ENCODE assay signal across 14 mouse cellular contexts in the genomic region with DNA sequence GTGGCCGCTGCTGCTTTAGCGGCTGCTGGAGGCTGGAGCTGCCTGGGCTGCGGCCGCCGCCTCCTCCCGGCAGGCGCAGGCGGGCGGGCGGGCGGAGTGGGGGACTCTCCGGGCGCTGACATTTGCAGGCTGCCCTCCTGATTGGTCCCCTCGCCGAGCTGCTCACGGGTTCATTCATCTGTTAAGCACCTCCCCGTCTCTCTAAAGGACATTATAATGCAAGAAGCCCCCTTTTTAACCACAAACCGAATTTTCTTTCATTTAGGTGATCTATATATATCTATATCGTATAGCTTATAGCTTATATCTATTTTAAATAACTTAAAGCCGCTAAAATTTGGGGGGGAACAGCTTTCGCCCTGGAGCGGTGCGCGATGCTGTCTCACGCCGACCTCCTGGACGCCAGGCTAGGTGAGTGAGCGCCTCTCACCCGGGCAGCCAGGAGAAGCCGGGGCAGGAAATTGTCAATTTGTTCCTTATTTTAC. TPM values are rescaled to one million over a fixed set of nuclear protein-coding genes. Genes with fewer than 3 reads are reported as not detected.
A peak's percentile ranks its signal among the peaks of the same experiment; 100 is the strongest.
DNase-seq lines count a peak whose midpoint lies in the region; ATAC-seq and TF ChIP-seq lines count a peak whose summit lies in the region.
"Had no signal": no experiment of that assay in that cellular context is flagged by ENCODE, and none has a peak within 500 bp of the region (broad histone marks: within the 10 kb centered on the region; RNA-seq: fewer than 3 reads in every experiment).

Gene Otp (plus strand): TSS at position 207 of the 485 bp plus-strand sequence.

- no peak within 1 kb of the TSS for H3K9ac ChIP-seq in forebrain, embryonic 15.5 days (replicated peaks)
- no peak within 1 kb of the TSS for H3K9ac ChIP-seq in midbrain, embryonic 11.5 days (ENCODE audit: low read length)
- no peak within 1 kb of the TSS for H3K9ac ChIP-seq in lung, postnatal 0 days (replicated peaks; ENCODE audit: low read depth)
- H3K9ac ChIP-seq: heart, embryonic 13.5 days; lung, embryonic 15.5 days had no signal

- peaks cover 5% of the 10 kb centered on the region for H3K4me1 ChIP-seq in forebrain, embryonic 15.5 days
- no peaks in the 10 kb centered on the region; the same call in 1 of the 2 replicates for H3K4me1 ChIP-seq in midbrain, embryonic 11.5 days (ENCODE audit: control insufficient read depth, insufficient read depth, low read length)
- H3K4me1 ChIP-seq in lung, postnatal 0 days (ENCODE audit: insufficient read depth, low read depth, low read length) = no peaks in the 10 kb centered on the region
- H3K4me1 ChIP-seq: lung, embryonic 15.5 days had no signal

- no peak for TF ChIP-seq EP300 in lung, postnatal 0 days (IDR thresholded peaks at IDR 0.05)

- peak; percentile 6 for DNase-seq in CD4-positive helper T cell, adult 2 months (ENCODE audit: low read depth, low spot score)
- peak; percentile 79 for DNase-seq in ES-CJ7 (ENCODE audit: low read depth, low spot score)
- DNase-seq in midbrain, embryonic 11.5 days (ENCODE audit: low spot score, missing footprints) = peak; percentile 92
- DNase-seq in right cerebral cortex, adult 18-20 months = no peak
- DNase-seq in ovary, postnatal 10 days (ENCODE audit: low spot score) = no peak
- no peak for DNase-seq in lung, postnatal 0 days (ENCODE audit: low spot score)
- DNase-seq in adipocyte (ENCODE audit: low spot score) = no peak
- DNase-seq: cerebellum, adult 9-11 months; kidney, adult 11 months; thymus, postnatal 25 days had no signal

- under 1% methylated on average over 30 of the region's 30 CpGs for WGBS in forebrain, embryonic 15.5 days
- under 1% methylated on average over 29 of the region's 30 CpGs for WGBS in midbrain, embryonic 11.5 days
- 1% methylated on average over 22 of the region's 30 CpGs for WGBS in lung, postnatal 0 days

- H3K36me3 ChIP-seq in forebrain, embryonic 15.5 days = no peaks in the 10 kb centered on the region
- H3K36me3 ChIP-seq in midbrain, embryonic 11.5 days (ENCODE audit: control insufficient read depth, insufficient read depth, low read length) = no peaks in the 10 kb centered on the region
- H3K36me3 ChIP-seq in lung, postnatal 0 days (ENCODE audit: insufficient read depth, low read length) = no peaks in the 10 kb centered on the region
- H3K36me3 ChIP-seq: heart, embryonic 13.5 days; lung, embryonic 15.5 days had no signal

- H3K27me3 ChIP-seq in forebrain, embryonic 15.5 days = peaks cover 72% of the 10 kb centered on the region
- H3K27me3 ChIP-seq in midbrain, embryonic 11.5 days (ENCODE audit: control insufficient read depth, insufficient read depth, low read length) = peaks cover 85% of the 10 kb centered on the region
- H3K27me3 ChIP-seq in lung, postnatal 0 days (replicated peaks; ENCODE audit: insufficient read depth, low read length) = peaks cover 81% of the 10 kb centered on the region

- H3K4me2 ChIP-seq in forebrain, embryonic 15.5 days (replicated peaks) = no peak within 1 kb of the TSS
- H3K4me2 ChIP-seq in midbrain, embryonic 11.5 days = no peak within 1 kb of the TSS
- H3K4me2 ChIP-seq in lung, postnatal 0 days (replicated peaks; ENCODE audit: low read depth, low read length) = no peak within 1 kb of the TSS
- H3K4me2 ChIP-seq: heart, embryonic 13.5 days; lung, embryonic 15.5 days had no signal

- peak within 1 kb of the TSS; percentile 4; the same call in 1 of the 2 replicates for H3K4me3 ChIP-seq in forebrain, embryonic 15.5 days
- H3K4me3 ChIP-seq in midbrain, embryonic 11.5 days (ENCODE audit: low read depth, low read length) = no peak within 1 kb of the TSS
- H3K4me3 ChIP-seq in lung, postnatal 0 days (ENCODE audit: low read depth, low read length) = no peak within 1 kb of the TSS
- H3K4me3 ChIP-seq: erythroblast, embryonic 14.5 days; heart, embryonic 13.5 days; lung, embryonic 15.5 days had no signal

- TF ChIP-seq CTCF in lung, postnatal 0 days (IDR thresholded peaks at IDR 0.05) = no peak

- 0 out of 2 replicates have a peak, but pooled peaks have one; percentile 36 for ATAC-seq in forebrain, embryonic 15.5 days (replicated peaks)
- peak; percentile 86 for ATAC-seq in midbrain, embryonic 11.5 days (ENCODE audit: low FRiP score)
- no peak for ATAC-seq in lung, postnatal 0 days

- no peak within 1 kb of the TSS for H3K27ac ChIP-seq in forebrain, embryonic 15.5 days (replicated peaks)
- no peak within 1 kb of the TSS for H3K27ac ChIP-seq in midbrain, embryonic 11.5 days (ENCODE audit: low read depth, low read length)
- no peak within 1 kb of the TSS for H3K27ac ChIP-seq in lung, postnatal 0 days (ENCODE audit: low read length)
- H3K27ac ChIP-seq: heart, embryonic 13.5 days; lung, embryonic 15.5 days had no signal

- H3K9me3 ChIP-seq in forebrain, embryonic 15.5 days = no peaks in the 10 kb centered on the region
- H3K9me3 ChIP-seq in midbrain, embryonic 11.5 days (ENCODE audit: control insufficient read depth, low read length) = no peaks in the 10 kb centered on the region
- no peaks in the 10 kb centered on the region for H3K9me3 ChIP-seq in lung, postnatal 0 days (ENCODE audit: low read length)
- H3K9me3 ChIP-seq: heart, embryonic 13.5 days; lung, embryonic 15.5 days had no signal

RNA-seq across cellular contexts. Expression of gene Otp, which starts in this region (rescaled TPM):
- polyA plus RNA-seq in forebrain, embryonic 15.5 days (2015; fragmentation: Nextera tagmentation; extraction: Ambion mirVana) = 1.4 and 3.6 TPM in 2 replicates
- polyA plus RNA-seq in midbrain, embryonic 11.5 days (2014; fragmentation: Nextera tagmentation; extraction: Ambion mirVana) = 2.0 and 2.4 TPM in 2 replicates
- not detected in 2 replicates for polyA plus RNA-seq in lung, postnatal 0 days (2015; fragmentation: Nextera tagmentation; extraction: Ambion mirVana)
- polyA plus RNA-seq: erythroblast, embryonic 14.5 days; heart, embryonic 13.5 days; lung, embryonic 15.5 days had no signal

Comparison
In these comparisons a context has a peak if more than half of its experiments do, and no peak if none do; other contexts are left out.
1. DNase-seq: peak in CD4-positive helper T cell, adult 2 months (single experiment), ES-CJ7 (single experiment) and midbrain, embryonic 11.5 days (single experiment); none in right cerebral cortex, adult 18-20 months (single experiment), ovary, postnatal 10 days (single experiment), lung, postnatal 0 days (single experiment) and adipocyte (single experiment).